Mouse (Mus musculus): ENCODE results near the gene B4galnt4. TPM values are rescaled to one million over a fixed set of nuclear protein-coding genes. Genes with fewer than 3 reads are reported as not detected.

The B4galnt4 gene
- total RNA-seq, 2 experiments from 2014 or later, result 0.22 TPM; not detected in 1

DNA sequence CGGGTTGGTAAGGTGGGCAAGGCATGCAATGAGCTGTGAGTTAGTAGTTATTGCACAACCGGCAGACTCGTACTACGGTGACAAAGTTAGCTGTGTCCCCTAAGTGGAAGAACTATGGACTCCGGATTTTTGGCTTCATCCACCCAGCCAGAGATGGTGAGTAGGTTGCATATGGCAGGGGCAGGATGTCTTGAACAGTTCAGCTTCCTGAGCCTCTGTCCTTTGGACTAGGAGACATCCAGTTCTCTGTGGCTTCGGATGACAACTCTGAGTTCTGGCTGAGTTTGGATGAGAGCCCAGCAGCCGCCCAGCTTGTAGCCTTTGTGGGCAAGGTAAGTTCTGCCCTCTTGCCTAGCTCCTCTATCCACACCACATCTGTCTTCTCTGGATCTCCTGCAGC, 3.7 kb downstream of the B4galnt4 start:
- intact Hi-C loops (cut with DNase I), result no loop called here
- no peak for DNase-seq

DNA sequence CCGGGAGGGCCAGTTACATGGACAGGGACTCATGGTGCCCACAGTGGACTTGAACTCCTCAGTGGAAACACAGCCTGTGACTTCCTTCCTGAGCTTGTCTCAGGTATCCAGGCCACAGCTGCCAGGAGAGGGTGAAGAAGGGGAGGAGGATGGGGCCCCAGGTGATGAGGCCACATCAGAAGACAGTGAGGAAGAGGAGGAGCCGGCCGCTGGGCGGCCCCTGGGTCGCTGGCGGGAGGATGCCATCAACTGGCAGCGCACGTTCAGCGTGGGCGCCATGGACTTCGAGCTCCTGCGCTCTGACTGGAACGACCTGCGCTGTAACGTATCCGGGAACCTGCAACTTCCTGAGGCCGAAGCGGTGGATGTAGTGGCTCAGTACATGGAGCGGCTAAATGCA, 7.4 kb downstream of the B4galnt4 start:
- intact Hi-C loops (cut with DNase I), result loop anchor here (5.0 kb wide), 1 partner anchor 226 kb away; no protein-coding TSS in a partner anchor
- DNase-seq, result no peak

DNA sequence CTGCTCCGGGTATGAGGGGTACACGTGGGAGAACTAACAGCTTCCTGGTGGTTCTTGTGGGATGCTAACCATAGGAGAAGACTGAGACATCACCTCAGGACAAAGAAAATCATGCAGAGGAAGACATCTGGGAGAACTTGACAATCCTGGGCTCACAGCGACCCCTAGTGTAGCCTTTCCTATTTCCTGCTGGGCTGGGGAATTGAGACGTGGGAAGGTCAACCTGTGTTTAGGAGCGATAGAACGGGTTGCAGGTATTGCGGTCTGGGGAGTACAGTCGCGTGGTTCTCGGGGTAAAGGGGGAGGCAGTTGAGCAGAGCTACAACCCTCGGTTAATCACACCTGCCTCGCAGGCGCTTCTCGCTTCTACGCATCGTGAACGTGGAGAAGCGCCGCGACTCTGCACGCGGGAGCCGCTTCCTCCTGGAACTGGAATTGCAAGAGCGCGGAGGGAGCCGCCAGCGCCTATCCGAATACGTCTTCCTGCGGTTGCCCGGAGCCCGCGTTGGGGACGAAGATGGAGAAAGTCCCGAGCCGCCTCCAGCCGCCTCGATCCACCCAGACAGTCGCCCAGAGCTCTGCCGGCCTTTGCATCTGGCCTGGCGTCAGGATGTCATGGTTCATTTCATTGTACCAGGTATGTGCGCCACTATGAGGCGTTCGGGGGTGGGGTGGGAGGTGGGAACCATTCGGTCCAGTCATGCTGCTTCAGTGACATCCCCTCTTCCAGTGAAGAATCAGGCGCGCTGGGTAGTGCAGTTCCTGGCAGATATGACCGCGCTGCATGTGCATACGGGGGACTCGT, 9.4 kb downstream of the B4galnt4 start:
- intact Hi-C loops (cut with DNase I), result loop anchor here (1.0 to 5.0 kb wide), 2 partner anchors 107 to 161 kb away; no protein-coding TSS in a partner anchor
- peak; percentile 72 to 84 for DNase-seq

DNA sequence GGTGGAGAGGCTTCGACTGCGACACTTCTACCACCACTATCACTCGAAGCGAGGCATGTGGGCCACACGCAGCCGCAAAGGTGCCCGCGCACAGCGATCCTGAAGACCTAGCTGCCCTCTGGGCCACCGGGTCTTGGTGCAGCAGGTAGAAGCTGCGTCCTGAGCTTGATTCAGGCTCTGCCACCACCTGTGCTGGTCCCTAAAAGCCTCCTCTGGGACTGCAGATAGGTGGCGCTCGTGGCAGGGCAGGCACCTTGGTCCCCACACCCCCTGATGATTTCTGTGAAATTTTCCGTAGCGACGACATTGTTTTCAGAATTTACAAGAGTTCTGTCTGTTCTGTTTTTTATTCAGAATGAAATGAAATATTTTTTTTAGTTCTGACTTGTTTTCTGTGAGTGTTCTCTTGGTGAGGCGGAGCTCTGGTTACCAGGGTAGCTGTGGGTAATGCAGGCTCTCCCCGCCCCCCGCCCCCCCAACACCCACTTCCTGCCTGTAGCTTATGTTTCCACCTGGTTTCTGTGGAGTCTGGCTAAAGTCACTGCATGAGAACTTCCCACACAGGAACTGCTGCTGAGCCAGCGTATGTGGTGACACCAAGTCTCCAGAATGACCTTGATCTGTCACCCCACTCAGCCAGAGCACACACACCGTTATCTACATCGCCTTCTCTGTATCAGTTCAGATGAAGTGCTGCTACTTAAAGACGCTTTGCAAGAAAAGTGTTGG, 11.3 kb downstream of the B4galnt4 start:
- intact Hi-C loops (cut with DNase I), result loop anchor here (5.0 kb wide), 1 partner anchor 105 kb away; no protein-coding TSS in a partner anchor
- DNase-seq, result no peak

DNA sequence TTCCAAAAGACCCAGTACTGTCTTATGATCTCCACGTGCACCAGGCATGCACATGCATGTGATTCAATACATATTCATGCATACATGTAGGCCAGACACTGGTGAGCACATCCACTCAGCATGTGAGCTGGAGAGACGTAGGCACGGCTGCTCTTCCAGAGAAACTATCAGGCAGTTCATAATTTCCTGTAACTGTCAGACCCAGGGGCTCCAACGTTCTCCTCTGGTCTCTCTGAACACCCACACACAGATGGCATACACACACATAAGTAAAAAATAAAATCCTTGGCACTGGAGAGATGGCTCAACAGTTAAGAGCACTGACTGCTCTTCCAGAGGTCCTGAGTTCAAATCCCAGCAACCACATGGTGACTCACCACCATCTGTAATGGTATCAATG, 12.9 kb downstream of the B4galnt4 start:
- DNase-seq, result no peak
- intact Hi-C loops (cut with DNase I), result loop anchor here (5.0 kb wide), 1 partner anchor 104 kb away; no protein-coding TSS in a partner anchor

DNA sequence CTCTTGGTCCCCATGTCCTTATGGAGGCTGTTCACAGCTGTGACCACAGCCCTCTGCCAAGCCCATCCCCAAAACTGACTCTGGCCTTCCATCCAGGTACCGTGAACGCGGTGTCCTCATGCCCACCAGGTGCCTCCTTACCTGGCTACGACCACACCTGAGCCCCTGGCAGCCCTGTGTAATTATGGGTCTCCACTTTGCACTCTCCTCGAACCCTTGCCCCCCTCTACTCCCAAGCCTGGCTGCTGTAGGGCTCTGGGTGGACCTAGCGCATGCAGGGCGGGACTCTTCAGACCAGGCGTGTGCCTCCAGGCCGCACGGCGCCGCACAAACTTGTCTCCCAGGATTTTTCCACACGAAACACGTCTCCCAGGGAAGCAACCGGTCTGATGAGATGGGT, 16.9 kb downstream of the B4galnt4 start, which contains the start of gene Pkp3:
Gene Pkp3 (plus strand): TSS at position 378 of the 400 bp plus-strand sequence.
- no peak for DNase-seq
- intact Hi-C loops (cut with DNase I), result no loop called here

DNA sequence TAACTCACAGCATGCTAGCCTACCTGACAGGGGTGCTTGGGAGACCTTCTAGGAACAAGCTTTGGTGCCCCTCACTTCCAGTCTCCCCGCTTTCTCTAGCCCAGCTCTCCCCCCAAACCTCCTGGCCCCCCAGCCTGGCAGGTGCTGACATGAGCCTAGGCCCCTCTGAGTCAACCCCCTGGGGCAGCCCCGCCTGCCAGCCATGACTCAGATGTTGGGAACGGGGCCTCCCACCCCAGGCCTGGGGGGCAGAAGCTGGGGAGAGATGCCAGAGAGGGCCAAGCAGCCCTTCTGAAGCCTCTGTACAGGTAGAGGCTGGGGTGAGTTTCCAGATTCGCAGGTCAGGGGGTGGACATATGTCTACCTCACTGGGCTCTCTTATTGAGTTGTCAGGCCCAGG, 18.0 kb downstream of the B4galnt4 start:
- no peak for DNase-seq
- intact Hi-C loops (cut with DNase I), result no loop called here

DNA sequence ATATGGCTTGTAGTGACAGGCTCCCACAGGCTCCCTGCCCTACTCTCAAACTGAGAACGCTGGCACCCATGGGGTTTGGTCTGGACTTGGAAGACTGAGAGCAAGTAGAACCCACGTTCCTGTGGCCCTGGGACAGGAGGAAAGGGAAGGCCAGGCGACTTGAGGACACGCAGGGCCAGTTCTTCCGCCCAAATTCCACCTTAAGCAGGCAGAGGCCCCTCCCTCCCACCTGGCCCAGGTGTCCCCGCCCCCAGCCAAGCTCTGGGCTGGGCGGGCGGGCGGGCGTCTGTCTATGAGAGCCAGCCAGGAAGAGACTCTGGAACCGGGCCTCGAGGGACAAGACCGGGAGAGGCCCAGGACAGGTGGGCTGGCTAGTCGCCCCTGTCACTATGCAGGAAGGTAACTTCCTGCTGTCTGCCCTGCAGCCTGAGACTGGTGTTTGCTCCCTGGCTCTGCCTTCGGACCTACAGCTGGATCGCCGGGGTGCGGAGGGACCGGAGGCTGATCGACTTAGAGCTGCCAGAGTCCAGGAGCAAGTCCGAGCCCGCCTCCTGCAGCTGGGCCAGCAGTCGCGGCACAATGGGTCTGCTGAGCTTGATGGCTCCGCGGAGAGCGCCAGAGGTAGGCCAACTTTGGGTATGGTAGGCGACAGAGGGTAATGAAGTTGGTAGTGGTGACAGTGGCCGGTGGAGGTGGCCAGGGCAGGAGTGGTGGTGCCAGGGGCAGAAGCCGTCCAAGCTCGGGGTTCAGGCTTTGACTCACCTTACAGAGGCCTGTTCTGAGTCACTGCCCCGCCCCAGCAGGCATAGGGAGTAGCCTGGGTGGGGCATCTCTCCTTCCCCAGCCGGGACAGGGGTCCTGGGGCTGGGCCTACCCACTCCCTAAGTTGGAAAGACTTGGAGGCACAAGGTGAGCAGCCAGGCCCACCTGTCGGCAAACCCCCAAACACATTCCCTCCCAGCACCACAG, 18.9 kb downstream of the B4galnt4 start:
- no peak for DNase-seq
- intact Hi-C loops (cut with DNase I), result no loop called here

DNA sequence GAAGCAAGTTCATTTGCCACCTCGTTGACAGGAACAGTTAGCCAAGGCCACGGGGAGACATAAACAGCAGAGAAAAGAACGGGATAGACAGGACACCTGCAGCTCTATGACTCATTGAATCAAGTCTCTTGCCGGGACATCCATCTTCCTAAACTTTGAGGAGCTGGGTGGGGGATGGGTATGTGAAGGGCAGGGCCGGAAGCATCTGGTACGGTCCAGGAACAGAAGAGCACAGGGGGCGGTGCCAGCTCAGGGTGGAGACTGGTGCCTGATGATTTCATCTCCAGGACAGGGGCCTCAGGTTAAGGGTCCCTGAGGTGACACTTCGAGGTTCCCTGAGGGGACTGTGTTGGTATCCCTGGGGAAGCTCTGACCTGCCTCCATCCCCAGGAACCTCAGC, 27.0 kb downstream of the B4galnt4 start:
- intact Hi-C loops (cut with DNase I), result no loop called here
- DNase-seq, result no peak

DNA sequence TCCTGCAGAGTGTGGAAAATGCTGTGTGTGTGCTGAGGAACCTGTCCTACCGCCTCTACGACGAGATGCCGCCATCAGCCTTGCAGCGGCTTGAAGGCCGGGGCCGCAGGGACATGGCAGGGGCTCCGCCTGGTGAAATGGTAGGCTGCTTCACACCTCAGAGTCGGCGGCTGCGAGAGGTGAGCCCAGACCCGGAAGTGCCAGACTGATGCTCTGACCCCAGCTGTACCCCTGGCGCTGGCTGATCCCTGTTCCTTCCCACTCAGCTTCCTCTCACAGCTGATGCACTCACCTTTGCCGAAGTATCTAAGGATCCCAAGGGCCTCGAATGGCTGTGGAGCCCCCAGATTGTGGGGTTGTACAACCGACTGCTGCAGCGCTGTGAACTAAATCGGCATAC, 27.6 kb downstream of the B4galnt4 start:
- intact Hi-C loops (cut with DNase I), result no loop called here
- DNase-seq, result no peak

DNA sequence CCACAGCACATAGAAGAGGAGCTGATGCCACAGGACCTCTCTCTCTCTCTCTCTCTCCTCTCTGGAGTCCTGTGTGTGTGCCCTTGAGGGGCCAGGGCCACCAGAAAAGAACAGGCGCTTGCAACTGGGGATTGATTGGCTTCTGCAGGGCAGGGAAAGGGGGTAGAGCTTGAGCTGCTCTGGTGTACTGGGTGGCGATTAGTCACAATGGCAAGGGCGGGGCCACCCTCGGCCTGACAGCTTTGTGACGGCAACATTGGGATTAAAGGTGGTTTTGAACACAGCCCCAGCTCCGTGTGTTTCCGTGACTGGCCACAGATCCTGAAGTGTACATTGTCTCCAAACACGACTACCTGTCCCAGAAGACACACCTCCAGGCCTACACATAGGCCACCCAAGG, 29.3 kb downstream of the B4galnt4 start:
- no peak for DNase-seq
- intact Hi-C loops (cut with DNase I), result no loop called here

DNA sequence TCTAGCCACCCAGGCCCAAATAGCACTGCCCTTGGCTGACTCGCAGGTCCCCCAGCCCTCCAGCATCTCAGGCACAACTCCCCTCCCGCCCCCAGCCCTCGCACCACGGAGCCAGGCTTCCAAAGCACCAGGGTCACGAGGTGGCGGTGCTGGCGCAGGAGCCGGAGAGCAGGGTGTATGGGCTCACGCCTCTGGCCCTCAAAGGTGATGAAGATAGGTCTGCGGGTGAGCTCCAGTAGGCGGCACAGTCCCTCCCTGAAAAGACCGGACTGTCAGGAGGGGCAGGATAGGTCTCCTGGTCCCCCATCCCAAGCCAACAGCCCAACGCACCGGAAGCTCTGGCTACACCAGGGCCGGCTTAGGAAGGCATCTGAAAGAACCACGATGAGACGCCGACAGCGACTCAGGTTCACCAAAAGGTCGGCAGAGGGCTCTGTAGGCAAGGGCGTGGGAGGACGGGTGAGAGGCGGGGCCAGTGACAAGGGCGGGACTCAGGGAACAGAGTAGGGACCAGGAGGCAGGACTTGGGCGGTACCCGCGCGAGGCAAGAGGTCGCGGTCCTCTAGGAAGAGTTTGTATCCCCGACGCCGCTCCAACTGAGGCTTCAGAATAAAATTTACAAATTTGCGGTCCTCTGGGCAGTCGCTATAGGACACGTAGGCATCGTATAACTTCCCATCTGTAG, 31.3 kb downstream of the B4galnt4 start:
- intact Hi-C loops (cut with DNase I), result loop anchor here (1.0 kb wide), 1 partner anchor 84 kb away; no protein-coding TSS in a partner anchor
- DNase-seq, result peak; percentile 86 to 88

DNA sequence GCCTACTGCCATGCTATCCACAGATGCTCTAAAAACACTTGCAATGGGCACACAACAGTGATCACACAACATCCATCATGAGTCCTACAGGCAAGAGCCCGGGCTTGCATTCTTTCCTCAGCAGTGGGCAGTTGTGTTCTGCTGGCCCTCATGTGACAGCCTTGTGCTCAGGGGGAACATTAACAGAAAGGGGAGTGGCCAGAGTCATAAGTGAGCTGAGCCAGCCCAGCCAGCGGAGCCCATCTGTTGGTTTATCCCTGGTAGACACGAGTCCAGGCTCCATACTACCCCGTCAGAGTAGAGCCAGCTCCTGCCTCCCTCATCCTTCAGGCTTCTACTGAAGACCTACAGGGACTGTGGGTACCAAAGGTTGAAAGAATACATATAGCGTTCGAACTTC, 33.0 kb downstream of the B4galnt4 start:
- no peak for DNase-seq
- intact Hi-C loops (cut with DNase I), result no loop called here

DNA sequence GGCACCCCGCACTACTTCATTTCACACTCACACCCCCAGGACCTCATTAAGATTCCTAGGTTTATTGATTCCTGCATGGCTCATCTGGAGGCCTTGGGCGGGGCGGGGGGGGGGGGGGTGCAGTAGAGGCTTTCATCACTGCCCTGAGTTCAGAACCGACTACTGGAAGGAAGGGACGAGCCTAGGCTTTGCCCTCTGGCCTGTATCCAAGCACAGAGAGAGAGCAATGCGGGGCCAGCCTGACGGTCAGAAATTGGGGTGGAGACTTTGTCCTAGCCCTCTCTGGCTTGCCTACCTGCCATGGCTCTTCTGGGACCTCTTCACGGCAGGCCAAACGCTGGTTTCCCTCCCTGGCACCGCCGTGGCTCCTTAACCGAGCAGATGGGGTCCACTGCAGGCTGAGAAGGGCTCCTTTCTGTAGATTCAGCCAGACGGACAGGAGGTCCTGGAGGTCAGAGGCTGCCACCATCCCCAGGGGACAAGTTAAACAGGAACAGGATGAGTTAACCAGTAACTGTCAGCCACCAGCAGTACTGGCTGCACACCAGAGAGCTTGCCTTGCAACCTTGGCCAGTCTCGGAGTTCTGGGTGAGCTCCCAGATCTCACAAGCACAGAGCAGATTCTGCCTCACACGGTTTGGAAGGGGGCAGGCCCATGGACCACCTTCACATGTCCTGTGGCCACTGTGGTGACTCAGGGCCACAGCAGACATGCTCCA, 33.7 kb downstream of the B4galnt4 start:
- intact Hi-C loops (cut with DNase I), result no loop called here
- no peak for DNase-seq

DNA sequence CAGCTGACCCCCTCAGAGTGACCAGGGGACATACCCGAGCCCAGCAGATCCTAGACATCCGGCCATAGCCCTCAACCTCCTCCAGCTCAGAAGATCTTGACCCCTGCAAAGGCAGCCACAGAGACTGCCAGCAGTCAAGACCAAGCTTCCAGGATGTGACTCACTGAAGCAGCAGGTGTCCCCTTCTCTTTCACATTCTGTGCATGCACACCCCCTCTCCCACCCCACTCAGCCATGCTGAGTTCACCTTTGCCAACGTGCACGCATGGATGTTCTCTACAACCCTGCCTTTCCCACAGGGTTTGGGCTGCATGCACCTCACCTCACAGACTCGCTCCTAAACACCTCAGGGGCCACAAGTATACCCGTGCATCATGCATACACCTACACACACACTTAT, 35.1 kb downstream of the B4galnt4 start:
- intact Hi-C loops (cut with DNase I), result no loop called here
- DNase-seq, result no peak

DNA sequence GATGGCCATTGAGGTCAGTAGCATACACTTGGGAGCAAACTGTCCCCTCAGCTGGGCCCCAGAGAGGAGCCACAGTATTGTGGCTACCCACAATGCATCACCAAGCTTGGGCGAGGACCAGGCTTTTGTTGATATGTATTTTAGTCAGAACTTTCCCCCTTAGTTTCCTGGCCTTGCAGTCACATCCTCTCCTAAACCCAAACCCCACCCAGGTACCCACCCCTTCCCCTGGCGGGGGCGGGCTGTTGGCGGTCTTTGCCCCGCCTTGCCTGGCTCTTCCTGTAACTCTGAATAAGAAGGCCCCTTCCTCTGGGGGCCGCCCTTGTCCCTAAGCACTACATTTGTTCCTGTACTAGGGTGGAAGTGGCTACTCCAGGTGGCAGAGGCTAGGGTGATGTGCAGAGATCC, 35.7 kb downstream of the B4galnt4 start:
- peak; percentile 66 to 69 for DNase-seq
- intact Hi-C loops (cut with DNase I), result no loop called here

DNA sequence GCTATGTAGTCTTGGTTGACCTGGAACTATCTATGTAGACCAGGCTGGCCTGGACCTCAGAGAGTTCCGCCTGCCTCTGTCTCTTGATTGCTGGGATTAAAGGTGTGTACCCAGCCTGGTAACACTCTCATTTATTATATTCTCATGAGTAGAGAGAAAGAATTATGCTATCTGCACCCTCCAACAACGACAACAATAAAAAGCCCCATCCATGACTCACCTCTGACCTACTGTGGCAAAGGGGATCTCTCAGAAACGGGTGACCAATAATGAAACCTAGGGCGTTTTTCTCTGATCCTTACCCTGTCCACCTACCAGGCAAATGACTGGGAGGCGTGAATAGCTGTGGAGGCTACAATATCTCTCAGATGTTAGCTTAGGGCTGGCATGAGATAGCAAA, 36.3 kb downstream of the B4galnt4 start:
- DNase-seq, result no peak
- intact Hi-C loops (cut with DNase I), result no loop called here

DNA sequence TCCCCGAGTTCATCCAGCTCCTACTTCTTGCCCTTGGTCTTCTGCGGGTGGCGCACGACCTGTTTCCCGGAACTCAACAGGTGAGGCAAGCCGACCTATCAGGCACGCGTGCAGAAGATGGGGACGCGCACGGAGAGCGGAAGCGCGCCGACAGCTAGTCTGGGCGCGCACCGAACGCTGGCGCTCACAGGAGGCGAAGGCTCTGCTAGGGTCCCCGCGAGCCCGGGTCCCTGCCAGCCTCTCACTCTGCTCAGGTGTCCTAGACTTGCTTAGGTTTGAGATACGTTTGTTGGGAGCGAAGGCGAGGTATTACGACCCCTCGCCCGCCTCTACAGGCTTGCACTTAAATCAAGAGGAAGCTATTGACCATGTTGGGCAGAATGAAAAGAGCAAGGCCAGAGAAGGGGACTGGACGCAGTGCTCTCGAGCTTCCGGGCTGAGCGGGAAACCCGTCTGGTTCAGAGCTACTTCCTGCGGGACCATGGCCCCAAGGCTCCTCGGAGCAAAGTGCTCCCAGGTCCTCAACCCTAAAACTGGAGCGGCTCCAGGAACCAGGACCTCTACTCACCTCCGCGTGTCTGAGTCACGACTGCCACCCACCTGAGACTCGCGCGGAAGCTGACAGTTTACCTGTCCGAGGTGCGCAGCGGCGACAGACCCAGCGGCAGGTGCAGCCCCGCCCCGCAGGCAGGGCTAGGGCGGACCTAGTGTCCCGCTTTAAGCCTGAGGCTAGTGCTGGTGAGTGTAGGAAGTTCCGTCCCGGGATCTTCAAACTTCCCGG, 39.2 kb downstream of the B4galnt4 start, which contains the start of gene Sigirr:
Gene Sigirr (minus strand): TSS at position 662 of the 781 bp plus-strand sequence.
- intact Hi-C loops (cut with DNase I), result loop anchor here (2.0 kb wide), 1 partner anchor 21 kb away; no protein-coding TSS in a partner anchor
- peak in 1 of 2 experiments; percentile 27 for DNase-seq

Data from heart, postnatal 10 days (tissue).